Mouse (Mus musculus) CH12.LX (cell line): Measurements from ENCODE around the gene Mxd4. TPM values are rescaled to one million over a fixed set of nuclear protein-coding genes. Genes with fewer than 3 reads are reported as not detected.
A peak's percentile ranks its signal among the peaks of the same experiment; 100 is the strongest.

Experiments
- DNase-seq: peaks from one replicate; pipeline ENCODE4 v3.0.0-alpha.2; 2013; ENCODE audit errors: extremely low read depth
- H3K27ac ChIP-seq: 2 replicates; pipeline ENCODE4 v1.5.1; 2012; ENCODE audit warnings: low read depth, mild to moderate bottlenecking, control low read depth, moderate library complexity; ENCODE audit not compliant: insufficient read depth
- H3K27me3 ChIP-seq: replicated peaks from 2 replicates; pipeline ENCODE3; 2012; ENCODE audit warnings: inconsistent platforms
- H3K36me3 ChIP-seq, 2 experiments: replicated peaks in 1 of 2; 2 replicates each; pipeline versions ENCODE3 to v1.6.1; 2012; ENCODE audit warnings: inconsistent platforms in 1 of 2, low read length in 1 of 2, mild to moderate bottlenecking in 1 of 2, mixed read lengths in 1 of 2, moderate library complexity in 1 of 2; ENCODE audit not compliant: control insufficient read depth in 1 of 2, insufficient read depth in 1 of 2
- H3K4me1 ChIP-seq, 2 experiments: 2 replicates each; pipeline ENCODE4 v1.6.1; 2012; ENCODE audit warnings: inconsistent platforms in 1 of 2, moderate library complexity in 1 of 2; ENCODE audit not compliant: insufficient read depth in 2 of 2, control insufficient read depth in 1 of 2
- H3K4me2 ChIP-seq: 2 replicates; pipeline ENCODE4 v1.6.1; 2012; ENCODE audit warnings: low read depth, mild to moderate bottlenecking, control low read depth; ENCODE audit not compliant: poor library complexity, insufficient read depth, severe bottlenecking
- H3K4me3 ChIP-seq, 3 experiments: fragments of 150-350 bp in 1 of 3; sonication (generic) in 1 of 3; replicated peaks in 1 of 3; 2 replicates each; pipeline versions ENCODE3 to v1.5.1; 2011 to 2012; ENCODE audit warnings: low read depth in 2 of 3, low read length in 2 of 3, mild to moderate bottlenecking in 2 of 3, moderate library complexity in 2 of 3, control low read depth in 1 of 3, improper control_type of control experiment in 1 of 3, inconsistent platforms in 1 of 3, mixed read lengths in 1 of 3; ENCODE audit not compliant: poor library complexity in 1 of 3
- H3K79me2 ChIP-seq: replicated peaks from 2 replicates; pipeline ENCODE4 v1.6.1; 2012; ENCODE audit warnings: mild to moderate bottlenecking, moderate library complexity; ENCODE audit not compliant: control insufficient read depth, poor library complexity, insufficient read depth, severe bottlenecking; ENCODE audit errors: extremely low read depth
- H3K9ac ChIP-seq: 2 replicates; pipeline ENCODE4 v1.6.1; 2012; ENCODE audit warnings: low read depth, mild to moderate bottlenecking, control low read depth, moderate library complexity; ENCODE audit not compliant: insufficient read depth
- H3K9me3 ChIP-seq: replicated peaks from 2 replicates; pipeline ENCODE3; 2012; ENCODE audit warnings: low read length, inconsistent platforms, mixed read lengths
- CHD1 ChIP-seq: IDR thresholded peaks from 2 replicates; pipeline ENCODE4 v1.6.1; 2012; ENCODE audit warnings: low read depth, low read length, improper control_type of control experiment, inconsistent platforms
- CTCF ChIP-seq, 2 experiments: IDR thresholded peaks in 1 of 2; conservative IDR thresholded peaks in 1 of 2; 2 replicates each; pipeline ENCODE4 v1.5.1; 2011 to 2012; ENCODE audit warnings: low read depth in 2 of 2, low read length in 2 of 2, improper control_type of control experiment in 1 of 2, inconsistent platforms in 1 of 2, mild to moderate bottlenecking in 1 of 2, moderate library complexity in 1 of 2
- IRF4 ChIP-seq: IDR thresholded peaks from 2 replicates; pipeline ENCODE4 v1.6.1; 2014; ENCODE audit warnings: low read depth, mild to moderate bottlenecking, inconsistent platforms, low read length, improper control_type of control experiment
- JUN ChIP-seq: IDR thresholded peaks from 2 replicates; pipeline ENCODE4 v1.6.1; 2011; ENCODE audit warnings: low read depth, mild to moderate bottlenecking, low read length, improper control_type of control experiment, moderate library complexity; ENCODE audit not compliant: insufficient read depth
- KAT2A ChIP-seq: IDR thresholded peaks from 2 replicates; pipeline ENCODE4 v1.6.1; 2012; ENCODE audit warnings: low read length, improper control_type of control experiment, inconsistent platforms; ENCODE audit not compliant: insufficient replicate concordance
- MAFK ChIP-seq: IDR thresholded peaks from 2 replicates; pipeline ENCODE4 v1.6.1; 2011; ENCODE audit warnings: low read length, improper control_type of control experiment; ENCODE audit not compliant: insufficient replicate concordance
- MAX ChIP-seq: IDR thresholded peaks from 2 replicates; pipeline ENCODE4 v1.6.1; 2011; ENCODE audit warnings: low read length, improper control_type of control experiment
- MAZ ChIP-seq: IDR thresholded peaks from 2 replicates; pipeline ENCODE4 v1.6.1; 2012; ENCODE audit warnings: low read depth, mild to moderate bottlenecking, inconsistent platforms, low read length, improper control_type of control experiment, moderate library complexity
- MXI1 ChIP-seq: IDR thresholded peaks from 2 replicates; pipeline ENCODE4 v1.6.1; 2011; ENCODE audit warnings: mild to moderate bottlenecking, low read depth, low read length, improper control_type of control experiment
- MYC ChIP-seq: IDR thresholded peaks from 2 replicates; pipeline ENCODE4 v1.6.1; 2011; ENCODE audit warnings: low read depth, mild to moderate bottlenecking, improper control_type of control experiment, low read length
- PAX5 ChIP-seq: IDR thresholded peaks from 2 replicates; pipeline ENCODE4 v1.6.1; 2012; ENCODE audit warnings: low read length, inconsistent platforms, mixed read lengths
- POLR2A ChIP-seq: IDR thresholded peaks from 2 replicates; pipeline ENCODE4 v1.6.1; 2011; ENCODE audit warnings: low read depth, mild to moderate bottlenecking, improper control_type of control experiment, low read length
- SIN3A ChIP-seq: IDR thresholded peaks from 2 replicates; pipeline ENCODE4 v1.6.1; 2012; ENCODE audit warnings: low read length, improper control_type of control experiment, inconsistent platforms
- TBP ChIP-seq: conservative IDR thresholded peaks from 2 replicates; pipeline ENCODE4 v1.6.1; 2011; ENCODE audit warnings: low read depth, low read length, improper control_type of control experiment
- TCF12 ChIP-seq: IDR thresholded peaks from 2 replicates; pipeline ENCODE4 v1.6.1; 2014; ENCODE audit warnings: low read depth, mild to moderate bottlenecking, inconsistent platforms, low read length, improper control_type of control experiment
- USF2 ChIP-seq: conservative IDR thresholded peaks from 2 replicates; pipeline ENCODE4 v1.6.1; 2011; ENCODE audit warnings: low read depth, low read length, improper control_type of control experiment
- dilution Hi-C: fragments of 300-500 bp; cut with MboI; formaldehyde crosslinking; loops from 2 replicates; pipeline ENCODE4 v1.14.3; 2020; ENCODE audit warnings: low sequenced_read_pairs; ENCODE audit not compliant: extremely low pct_unique_long_range_greater_than_20kb, extremely low pct_ligation_motif_present
- in situ Hi-C: fragments of 300-500 bp; cut with MboI; formaldehyde crosslinking; loops from 3 replicates; pipeline ENCODE4 v1.14.3; 2019; ENCODE audit warnings: low sequenced_read_pairs, low pct_ligation_motif_present, low pct_unique_long_range_greater_than_20kb, mixed read lengths
- polyA plus RNA-seq: library from polyadenylated mRNA; unstranded; fragments of >175 nt; gene quantifications from 2 replicates; pipeline ENCODE4 v1.2.1, GENCODE M21; 2012; ENCODE audit warnings: low read depth; ENCODE audit not compliant: insufficient read length
- total RNA-seq, 2 experiments: library from RNA; depleted of rRNA; stranded (reverse); fragments of 300-350 nt in 1 of 2; fragments of >200 nt in 1 of 2; gene quantifications; 2 replicates each; pipeline ENCODE4 v1.2.3; 2012 to 2014

Gene Mxd4
- total and polyA plus RNA-seq, 3 experiments, result 4.8 to 6.2 (median 6.0) TPM

DNA sequence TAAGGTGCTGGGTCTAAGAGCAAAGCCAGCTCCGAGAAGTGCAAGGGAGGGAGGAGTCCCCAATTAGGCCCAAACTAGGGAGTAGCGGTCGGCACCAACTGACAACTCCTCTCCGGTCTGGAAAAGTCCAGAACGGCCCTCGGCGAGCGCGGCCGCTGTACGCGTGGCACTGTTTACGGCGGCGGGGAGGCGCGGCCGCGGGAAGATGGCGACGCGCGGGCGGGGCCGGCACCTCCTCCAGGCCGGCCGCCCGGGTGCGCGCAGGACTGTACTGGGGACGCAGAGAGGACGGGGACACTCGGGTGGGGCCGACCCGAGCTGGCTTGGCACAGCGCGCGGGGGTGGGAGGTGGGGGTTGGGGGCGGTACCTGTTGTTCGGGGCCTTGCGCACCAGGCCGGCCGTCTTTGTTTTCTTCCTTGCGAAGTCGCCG is 544 bp downstream of the Mxd4 start:
- H3K27ac ChIP-seq, result no peak overlapping the region
- dilution Hi-C loops (no loop called here), in situ Hi-C loops (no loop called here)
- no peaks in the 10 kb centered on the region for H3K79me2 ChIP-seq
- peak overlapping the region; percentile 67 for H3K9ac ChIP-seq
- peak overlapping the region; percentile 63 to 87 (median 70) for H3K4me3 ChIP-seq
- DNase-seq, result no peak
- no peaks in the 10 kb centered on the region for H3K9me3 ChIP-seq
- TF ChIP-seq POLR2A (no peak), SIN3A (peak; percentile 74), MAX (peak; percentile 39; the same call in 1 of the 2 replicates), MXI1 (peak; percentile 94)
- peaks cover 28 to 49% of the 10 kb centered on the region in 2 experiments for H3K4me1 ChIP-seq
- peaks cover 14% of the 10 kb centered on the region for H3K27me3 ChIP-seq
- H3K36me3 ChIP-seq, result peaks cover 0 to 2% of the 10 kb centered on the region in 2 experiments
- H3K4me2 ChIP-seq, result peak overlapping the region; percentile 81

DNA sequence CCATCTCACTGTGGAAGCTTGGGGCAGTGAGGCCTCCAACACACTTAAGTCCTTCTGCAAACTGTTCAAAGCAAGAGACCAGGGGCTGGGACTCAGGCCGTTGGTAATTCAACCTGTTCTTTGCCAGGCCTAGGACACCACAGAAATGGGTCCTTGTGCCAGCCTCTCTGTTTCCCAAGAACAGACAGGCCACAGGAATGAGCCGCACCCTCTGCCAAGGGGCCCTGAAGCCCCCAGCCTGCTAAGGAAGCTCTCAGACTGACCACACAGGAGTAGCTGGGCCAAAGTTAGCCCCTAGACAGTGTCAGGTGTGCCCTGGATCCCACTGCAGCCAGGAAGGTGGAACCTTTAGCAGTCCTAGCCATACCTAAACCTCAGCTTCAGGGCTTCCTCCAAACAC is 1.1 kb downstream of the Mxd4 start:
- Histone ChIP-seq H3K36me3 (peaks cover 0 to 2% of the 10 kb centered on the region in 2 experiments), H3K79me2 (no peaks in the 10 kb centered on the region), H3K9me3 (no peaks in the 10 kb centered on the region), H3K27ac (no peak overlapping the region)
- TF ChIP-seq MAZ, result no peak
- no peak for TF ChIP-seq USF2
- TF ChIP-seq CTCF (conservative IDR thresholded peaks at IDR 0.05 in 1 of 2, IDR thresholded peaks at IDR 0.05 in 1 of 2; ENCODE audit: low read depth in 2 of 2, low read length in 2 of 2), result no peak
- TF ChIP-seq MAFK, result no peak
- no peak for TF ChIP-seq KAT2A
- no peak for TF ChIP-seq MYC
- no peak for TF ChIP-seq JUN
- TF ChIP-seq MAX, result no peak
- no peak for TF ChIP-seq CHD1
- no peak for TF ChIP-seq IRF4
- TF ChIP-seq TBP, result no peak
- no peak for TF ChIP-seq PAX5
- TF ChIP-seq TCF12, result no peak
- TF ChIP-seq, all 38 proteins: peak for 0
- Histone ChIP-seq H3K4me1 (peaks cover 28 to 49% of the 10 kb centered on the region in 2 experiments), H3K9ac (peak overlapping the region; percentile 67), H3K4me3 (peak overlapping the region; percentile 63 to 87 (median 70)), H3K4me2 (peak overlapping the region; percentile 81), H3K27me3 (peaks cover 14% of the 10 kb centered on the region)
- dilution Hi-C loops, result no loop called here
- in situ Hi-C loops, result no loop called here
- DNase-seq, result no peak
